Mouse (Mus musculus) 3134 (cell line): Measurements from ENCODE around the gene Gm1043.

ENCODE experiments used
- DNase-seq: peaks from one replicate; pipeline ENCODE4 v3.0.0-alpha.2; 2011; ENCODE audit warnings: low spot score; ENCODE audit not compliant: insufficient read length; ENCODE audit errors: extremely low read depth

Gene Gm1043

DNA sequence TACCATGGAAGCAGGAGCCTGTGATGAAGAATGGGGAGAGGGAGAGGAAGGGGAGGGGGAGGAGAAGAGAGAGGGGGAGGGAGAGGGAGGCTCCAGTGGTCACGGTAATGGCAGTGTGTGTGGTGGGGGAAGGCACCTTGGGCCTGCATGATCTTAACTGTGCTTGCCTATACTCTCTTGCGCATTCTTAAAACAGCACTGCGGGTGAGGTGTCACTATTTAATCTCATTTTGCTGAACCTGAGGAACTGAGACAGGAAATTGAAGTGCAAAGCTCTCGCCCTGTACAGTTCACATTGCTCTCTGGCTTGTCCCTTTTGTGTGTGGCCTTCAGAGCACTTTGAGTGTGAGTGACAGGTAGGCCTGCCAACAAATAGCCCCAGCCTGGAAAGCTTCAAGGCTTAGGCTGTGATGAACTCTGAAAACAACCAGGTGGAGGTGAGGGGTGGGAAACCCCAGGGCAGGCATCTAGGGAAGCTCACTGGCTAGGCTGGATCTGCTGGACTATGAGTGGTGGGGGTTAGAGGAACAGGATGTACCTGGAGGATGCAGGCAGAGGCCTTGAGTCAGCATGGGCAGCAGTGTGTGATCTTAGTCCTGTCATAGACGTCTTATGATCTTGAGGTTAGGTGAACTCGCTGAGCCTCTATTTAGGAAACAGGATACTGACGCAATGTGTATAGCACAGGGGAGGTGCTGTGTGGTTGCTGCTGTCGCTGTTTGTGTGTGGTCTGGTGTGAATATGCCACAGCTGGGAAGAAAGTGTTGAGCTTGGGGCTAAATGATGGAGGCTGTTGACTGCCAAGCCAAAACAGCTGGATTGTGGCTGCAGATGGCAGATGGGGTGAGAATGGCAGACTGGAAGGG is 18.2 kb upstream of the Gm1043 start:
- no peak for DNase-seq

DNA sequence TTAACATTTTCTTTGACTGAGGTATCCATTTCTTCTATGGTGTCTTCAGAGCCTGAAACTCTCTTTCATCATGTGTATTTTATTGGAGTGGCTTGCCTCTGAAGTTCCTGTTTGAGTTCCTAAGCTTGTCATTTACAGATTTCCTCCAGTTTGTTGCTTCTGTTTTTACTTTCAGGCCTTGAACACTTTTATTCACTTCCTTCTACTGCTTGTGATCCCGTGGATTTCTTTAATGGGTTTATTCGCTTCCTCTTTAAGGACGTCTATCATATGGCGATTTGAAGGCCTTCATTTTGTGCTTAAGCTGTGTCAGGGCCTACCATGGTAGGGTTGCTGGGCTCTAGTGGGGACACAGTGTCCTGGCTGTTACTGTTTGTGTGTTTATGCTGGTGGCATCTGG is 11.5 kb upstream of the Gm1043 start:
- DNase-seq: no peak

DNA sequence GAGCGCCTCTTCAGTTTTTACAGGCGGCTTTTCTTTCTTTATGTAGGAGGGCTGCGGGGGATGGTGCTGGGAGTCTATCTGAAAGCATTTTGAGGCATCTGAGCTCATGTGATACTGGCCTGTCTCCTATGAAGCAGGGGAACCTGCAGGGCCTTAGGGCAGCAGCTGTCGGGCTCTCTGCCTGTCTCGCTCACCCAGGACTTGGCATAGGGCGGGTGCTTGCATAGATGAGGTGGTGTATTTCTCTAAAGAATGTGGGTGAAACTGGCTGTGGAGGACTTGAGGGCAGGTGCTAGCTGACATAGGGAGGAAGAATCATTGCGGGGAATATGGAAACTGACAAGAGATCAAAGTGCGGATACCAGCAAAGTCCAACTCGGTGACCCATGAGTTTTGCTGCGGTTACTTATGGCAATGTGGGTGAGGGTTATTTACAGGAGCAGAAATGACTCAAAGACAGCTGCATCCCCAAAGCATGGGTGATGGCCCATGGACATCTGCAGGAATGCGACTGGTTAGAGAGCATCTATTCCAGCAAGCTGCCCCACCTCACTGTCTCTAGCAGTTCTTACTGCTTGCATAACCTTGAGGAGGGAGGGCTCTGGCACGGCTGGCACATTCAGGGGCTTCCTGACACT is 8.4 kb upstream of the Gm1043 start:
- no peak for DNase-seq

DNA sequence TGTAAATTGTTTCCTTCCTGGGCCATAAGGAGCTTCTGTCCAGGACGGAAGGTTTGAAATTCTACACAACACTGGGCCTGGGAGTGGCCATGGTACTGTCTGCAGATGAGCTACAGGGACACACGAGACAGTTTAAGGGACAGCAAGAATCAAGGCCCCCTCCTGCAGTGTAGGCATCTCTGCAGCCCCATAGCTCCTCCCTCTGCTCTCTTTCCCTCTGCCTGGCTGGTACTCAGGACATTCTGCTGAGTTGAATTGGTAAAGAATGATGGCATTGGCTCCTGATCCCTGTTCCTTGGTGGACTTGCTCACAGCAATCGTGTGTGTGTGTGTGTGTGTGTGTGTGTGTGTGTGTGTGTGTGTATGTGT is 7.9 kb upstream of the Gm1043 start:
- no peak for DNase-seq

DNA sequence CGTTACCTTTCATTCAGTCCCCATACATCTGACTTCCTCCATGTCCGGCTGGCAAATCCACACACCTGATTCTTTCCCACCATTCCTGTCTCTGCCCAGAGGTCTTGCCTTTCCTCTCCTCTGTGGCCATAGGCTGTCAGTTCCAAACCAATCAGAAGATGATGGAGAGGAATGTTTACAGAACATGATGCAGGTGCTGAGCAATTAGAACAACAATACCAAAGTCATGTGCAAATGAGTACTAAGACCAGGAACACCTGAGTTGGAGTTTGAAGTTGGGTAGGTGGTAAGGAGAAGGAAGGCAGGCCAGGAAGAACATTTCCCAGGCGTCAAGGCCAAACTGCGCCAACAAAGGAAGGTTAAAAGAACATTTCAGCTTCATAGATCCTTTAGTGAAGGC is 5.7 kb upstream of the Gm1043 start:
- no peak for DNase-seq

DNA sequence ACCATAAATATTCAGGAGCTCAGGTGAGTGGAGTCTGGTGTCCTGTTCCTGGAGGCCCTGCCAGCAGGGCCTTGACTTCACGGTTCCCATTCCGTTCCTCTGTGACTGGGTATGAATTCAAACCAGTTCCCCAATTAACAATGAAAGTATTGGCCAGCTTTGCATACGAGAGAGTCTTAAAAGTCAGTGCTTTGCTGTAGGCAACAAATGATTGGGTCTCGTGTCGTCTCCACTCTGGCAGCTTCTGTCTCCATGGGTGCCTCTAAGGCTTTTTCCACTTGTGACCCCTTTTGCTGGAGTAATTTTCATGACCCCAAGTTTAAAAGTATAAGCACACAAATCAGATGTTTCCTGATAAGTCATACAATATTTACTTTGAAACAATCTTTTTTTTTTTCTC is 4.6 kb upstream of the Gm1043 start:
- DNase-seq: no peak

DNA sequence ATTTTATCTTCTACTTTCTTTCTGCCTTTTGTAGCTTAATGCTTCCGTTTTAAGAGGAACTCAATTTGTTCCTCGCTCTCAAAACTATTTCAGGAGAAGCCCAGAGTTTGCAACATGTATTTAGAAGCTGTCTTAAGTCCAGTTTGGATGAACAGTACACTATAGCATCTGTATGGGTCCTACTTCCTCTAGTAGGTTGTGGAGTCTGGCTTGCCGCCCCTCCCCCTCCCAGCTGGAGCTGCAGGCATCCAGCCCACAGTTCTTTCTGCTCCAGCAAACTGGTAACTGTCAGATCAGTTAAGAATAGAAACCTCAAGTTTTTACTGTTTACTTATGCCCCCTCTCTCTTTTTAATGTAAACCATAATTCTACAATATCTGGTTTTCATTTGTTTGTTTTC is 2.8 kb upstream of the Gm1043 start:
- no peak for DNase-seq

DNA sequence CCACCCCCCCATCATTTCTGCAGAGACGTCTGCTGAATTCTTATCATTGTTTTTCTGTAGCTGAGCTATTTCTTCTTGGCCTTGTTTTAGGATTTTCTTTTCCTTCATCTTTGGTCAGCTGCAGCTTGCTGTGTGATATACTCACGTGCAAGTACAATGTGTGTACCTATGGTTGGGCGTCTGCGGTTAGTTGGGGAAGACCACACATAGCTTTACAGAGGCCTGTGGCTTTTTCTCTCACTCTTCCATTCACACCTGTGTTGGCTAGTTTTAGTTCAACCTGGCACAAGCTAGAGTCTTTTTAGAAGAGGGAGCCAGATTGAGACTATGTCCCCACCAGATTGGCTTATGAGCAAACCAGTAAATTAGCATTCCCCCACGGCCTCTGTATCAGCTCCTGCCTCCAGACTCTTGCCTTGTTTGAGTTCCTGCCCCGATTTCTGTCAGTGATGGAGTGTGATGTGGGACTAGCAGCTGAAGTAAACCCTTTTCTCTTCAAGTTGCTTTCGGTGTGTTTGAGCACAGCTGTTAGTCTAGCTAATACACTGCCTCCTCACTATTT is 1.9 kb upstream of the Gm1043 start:
- no peak for DNase-seq

DNA sequence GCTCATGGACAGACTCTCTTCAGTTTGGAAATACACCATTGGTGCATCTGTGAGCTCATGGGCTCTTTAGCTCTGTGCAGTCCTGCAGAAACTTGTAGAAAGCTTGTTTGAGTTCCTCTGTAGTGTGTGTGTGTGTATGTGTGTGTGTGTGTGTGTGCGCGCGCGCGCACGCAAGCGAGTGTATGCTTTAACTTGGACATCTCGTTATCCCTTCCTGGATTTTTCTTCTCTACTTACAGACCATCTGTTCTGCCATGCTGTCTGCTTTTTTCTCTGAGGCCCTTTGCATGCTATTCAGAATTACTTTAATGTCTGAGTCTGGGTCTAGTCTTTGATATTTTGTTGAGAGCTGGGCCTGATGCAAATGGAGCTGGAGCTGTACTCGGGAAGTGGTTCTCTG is 1.3 kb upstream of the Gm1043 start:
- DNase-seq: no peak

DNA sequence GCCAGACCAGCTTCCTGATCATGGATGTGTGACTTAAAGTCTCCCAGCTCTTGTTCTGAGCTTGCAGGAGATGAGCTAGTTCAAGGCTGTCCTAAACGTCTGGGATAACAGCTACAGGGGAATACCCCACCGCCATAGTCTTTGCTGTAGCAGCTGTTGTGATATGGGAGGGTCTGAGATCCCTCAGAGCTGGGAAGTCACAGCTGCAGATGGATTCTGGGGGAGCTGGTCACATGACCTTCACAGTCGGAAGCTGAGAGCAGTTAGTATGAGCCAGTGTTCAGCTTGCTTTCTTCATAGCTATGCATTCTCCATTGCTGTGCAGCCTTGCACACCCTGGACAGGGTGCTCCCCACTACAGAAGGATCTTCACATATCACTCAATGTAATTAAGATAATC is 748 bp downstream of the Gm1043 start:
- DNase-seq: no peak

DNA sequence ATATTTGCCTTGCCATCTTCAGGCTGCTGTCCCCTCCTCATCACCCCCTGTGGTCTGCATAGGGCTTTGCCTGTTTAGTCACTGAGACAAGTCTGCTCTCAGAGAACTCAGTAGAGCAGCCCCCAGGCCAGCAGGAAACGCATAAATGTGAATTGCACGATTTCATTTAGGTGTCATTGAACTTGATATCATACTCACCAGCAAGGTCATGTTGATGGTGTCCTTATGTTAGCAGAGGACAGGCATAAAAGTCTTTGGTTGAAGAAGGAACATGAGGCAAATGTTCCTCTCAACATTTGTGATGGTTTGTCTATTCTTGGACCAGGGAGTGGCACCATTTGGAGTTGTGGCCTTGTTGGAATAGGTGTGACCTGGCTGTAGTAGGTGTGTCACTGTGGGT is 2.6 kb downstream of the Gm1043 start:
- DNase-seq: no peak

DNA sequence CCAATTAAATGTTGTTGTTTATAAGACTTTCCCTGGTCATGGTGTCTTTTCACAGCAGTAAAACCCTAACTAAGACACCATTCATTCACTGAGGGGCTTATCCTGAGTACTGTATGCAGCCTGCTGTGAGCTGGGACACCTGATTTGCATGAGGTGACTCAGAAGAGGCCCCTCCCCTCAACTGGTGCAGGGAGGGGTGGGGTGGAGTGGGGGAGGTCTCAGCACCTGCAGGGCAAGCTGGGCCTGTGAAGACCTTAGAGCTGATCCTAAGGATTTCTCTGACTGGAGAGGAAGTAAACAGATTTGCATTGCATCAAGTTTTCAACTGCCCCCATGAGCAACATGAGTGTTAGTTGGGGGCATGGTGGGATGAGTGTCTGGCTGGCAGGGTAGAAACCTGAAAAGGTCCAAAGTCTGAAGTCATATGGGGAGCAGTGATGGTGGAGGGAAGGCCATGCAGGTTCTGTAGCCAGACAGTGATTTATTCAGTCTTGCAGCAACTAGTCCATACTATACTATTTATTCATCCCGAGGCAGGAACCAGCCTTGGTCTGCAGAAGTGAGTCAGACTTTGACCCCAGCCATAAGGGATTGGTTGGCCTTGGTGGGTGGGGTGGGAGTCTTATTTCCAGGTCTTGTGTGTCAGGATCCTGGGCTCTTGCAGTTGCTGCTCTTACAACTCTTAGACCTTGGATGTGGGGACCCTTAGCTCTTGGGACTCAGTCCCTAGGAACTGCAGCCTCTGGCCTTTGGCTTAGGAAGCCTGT is 3.4 kb downstream of the Gm1043 start:
- no peak for DNase-seq

DNA sequence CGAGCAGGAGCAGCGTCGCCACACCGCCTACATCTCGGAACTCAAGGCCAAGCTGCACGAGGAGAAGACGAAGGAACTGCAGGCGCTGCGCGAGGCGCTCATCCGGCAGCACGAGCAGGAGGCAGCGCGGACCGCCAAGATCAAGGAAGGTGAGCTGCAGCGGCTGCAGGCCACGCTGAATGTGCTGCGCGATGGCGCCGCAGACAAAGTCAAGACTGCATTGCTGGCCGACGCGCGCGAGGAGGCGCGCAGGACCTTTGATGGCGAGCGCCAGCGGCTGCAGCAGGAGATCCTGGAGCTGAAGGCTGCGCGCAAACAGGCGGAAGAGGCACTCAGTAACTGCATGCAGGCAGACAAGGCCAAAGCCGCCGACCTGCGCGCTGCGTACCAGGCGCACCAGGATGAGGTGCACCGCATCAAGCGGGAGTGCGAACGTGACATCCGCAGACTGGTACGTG is 6.0 kb downstream of the Gm1043 start:
- no peak for DNase-seq

DNA sequence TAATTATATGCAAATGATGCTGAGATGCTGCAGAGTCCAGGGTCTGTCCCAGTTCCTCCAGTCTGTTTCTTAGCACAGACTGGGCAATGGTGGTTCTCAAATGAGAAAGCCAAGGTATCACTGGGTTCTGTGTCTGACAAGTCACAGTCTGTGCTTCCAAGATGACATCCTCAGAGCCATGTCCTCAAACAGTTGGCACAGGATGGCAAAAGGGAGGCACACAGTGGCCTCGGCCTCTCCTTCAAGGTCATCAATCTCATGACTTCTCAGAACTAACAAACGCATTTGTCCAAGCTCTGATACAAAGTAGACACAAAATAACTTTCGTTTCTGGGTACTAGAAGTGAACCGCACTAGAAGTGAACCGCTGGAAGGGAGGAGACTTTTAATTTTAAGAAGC is 9.8 kb downstream of the Gm1043 start:
- DNase-seq: no peak

DNA sequence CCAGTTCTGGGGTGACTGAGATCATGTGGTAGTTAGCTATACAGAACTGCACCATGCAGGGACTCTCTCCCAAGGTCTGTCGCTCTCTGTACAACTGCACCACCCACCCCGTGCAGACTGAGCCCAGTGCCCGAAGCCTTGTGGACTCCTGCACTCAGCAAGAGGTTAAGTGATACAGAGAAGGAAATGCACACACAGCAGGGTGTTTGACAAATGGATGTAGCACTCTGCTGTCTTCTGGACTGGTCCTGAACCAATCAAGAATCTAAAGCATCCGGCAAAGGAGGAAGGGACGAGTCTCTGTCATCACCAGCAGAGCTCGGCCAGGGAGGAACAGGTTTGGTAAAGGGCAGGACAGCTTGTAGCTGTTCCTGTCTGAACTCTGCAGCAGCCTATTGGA is 12.4 kb downstream of the Gm1043 start:
- no peak for DNase-seq

DNA sequence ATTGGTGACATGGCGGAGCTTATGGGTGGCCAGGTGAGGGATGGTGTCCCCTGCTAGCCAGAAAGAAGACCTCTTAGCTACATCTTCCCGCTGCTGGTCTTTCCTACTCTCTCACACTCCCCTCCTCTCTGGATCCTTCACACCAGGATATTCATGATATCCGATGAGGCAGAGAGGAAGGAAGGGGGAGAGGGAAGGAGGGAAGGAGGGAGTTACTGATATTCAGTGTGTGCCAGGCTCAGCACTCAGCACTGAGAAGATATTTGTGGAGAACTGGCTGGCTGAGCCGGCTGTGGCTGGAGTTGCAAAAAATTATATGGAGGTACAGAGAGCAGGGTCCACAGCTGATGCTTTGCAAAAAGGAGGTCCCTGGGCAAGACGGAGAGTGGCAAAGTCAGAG is 15.6 kb downstream of the Gm1043 start:
- DNase-seq: no peak

DNA sequence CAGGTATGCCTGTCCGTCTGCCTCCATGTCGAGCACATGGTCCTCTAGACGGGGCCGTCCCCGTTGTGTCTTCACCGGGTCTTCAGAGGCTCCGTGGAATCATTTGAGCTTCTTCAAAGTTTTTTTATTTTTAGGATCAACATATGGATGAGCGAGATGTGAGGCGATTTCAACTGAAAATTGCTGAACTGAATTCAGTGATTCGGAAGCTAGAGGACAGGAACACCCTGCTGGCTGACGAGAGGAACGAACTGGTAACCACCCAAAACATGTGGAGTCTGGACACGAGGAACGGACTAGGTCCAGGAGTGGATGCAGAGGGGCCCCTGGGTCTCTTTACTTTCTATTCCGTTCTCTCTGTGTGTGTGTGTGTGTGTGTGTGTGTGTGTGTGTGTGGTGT is 16.5 kb downstream of the Gm1043 start:
- DNase-seq: no peak

DNA sequence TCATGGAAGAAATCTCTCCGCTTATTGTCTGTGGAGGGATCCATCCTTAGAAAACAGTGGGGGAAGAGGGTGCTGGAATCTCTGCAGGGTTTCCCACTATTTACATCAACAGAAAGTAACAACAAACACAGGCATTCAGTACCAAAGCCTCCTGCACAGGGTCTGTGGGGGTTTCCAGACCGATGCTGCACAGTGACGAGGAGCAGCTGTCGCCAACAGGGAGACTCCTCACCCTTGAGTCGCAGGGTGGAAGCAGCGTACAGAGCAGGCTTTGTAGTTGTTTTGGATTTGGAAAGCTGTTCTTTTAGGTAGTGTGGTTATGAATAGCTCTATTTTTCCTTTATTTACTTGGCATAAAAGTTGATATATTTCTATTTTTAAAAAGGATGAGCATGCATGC is 16.9 kb downstream of the Gm1043 start:
- no peak for DNase-seq

DNA sequence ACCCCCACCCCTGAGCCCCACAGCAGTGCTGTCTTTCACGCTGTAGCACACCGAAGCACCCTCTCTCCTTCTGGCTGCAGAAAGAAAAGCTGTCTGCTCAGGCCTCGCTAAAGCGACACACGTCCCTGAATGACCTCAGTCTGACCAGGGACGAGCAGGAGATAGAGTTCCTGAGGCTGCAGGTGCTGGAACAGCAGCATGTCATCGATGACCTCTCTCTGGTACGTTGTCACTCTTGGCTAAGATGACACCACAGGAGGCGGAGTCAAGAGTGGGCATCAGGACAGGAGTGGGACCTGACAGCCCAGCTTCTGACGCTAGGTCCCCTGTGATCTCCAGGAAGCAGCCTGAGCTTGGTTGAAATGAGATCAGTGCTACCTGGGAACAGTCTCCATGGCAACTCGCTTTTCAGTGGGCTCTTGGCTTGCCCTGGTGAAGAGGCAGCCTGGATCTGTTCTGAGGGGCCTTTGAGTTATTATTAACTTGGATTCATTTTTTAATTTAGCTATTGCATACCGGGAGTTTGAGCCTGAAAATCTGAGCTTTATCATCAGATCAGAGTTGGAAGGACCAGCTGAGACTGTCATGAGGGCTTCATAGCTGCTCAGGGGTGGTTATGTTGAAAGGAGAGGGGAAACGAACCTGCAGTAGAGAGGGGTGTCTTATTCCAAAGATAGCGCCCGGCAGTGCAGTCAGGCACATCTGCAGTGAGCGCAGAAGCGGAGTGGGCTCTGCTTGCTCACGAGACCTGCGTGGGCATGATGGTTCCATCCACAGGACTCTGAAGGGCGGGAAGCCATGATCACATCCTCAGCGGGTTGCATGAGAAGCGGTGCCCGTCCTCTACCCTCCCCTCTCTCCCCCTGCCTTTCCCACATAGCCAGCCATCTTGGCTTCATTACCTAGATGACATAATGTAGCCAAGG is 20.6 kb downstream of the Gm1043 start:
- DNase-seq: no peak

DNA sequence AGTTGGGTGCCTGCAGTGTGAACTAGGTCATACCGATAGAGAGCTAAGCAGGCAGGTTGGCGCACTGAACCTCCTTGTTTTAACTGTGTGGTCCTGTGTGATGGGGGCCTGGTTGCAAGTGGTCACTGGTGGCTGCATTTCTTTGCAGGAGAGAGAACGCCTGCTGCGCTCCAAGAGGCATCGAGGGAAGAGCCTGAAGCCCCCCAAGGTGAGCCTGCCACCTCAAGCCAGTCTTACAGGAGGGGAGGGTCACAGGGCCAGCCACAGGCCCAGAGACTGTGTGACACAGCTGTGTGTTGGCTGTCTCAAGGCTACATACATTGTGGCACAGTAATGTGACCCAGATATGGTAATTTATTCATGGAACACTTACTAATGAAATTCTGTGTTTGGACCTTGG is 21.9 kb downstream of the Gm1043 start:
- no peak for DNase-seq
